Mouse (Mus musculus): ENCODE results near the gene Alg1. TPM values are rescaled to one million over a fixed set of nuclear protein-coding genes. Genes with fewer than 3 reads are reported as not detected.
A peak's percentile ranks its signal among the peaks of the same experiment; 100 is the strongest.

Gene Alg1
- polyA plus RNA-seq (2012; rRNA removed) = 59.0 and 66.7 TPM in 2 replicates
- polyA plus RNA-seq (2014; fragmentation: Nextera tagmentation; extraction: Ambion mirVana) = 34.8 and 36.0 TPM in 2 replicates

DNA sequence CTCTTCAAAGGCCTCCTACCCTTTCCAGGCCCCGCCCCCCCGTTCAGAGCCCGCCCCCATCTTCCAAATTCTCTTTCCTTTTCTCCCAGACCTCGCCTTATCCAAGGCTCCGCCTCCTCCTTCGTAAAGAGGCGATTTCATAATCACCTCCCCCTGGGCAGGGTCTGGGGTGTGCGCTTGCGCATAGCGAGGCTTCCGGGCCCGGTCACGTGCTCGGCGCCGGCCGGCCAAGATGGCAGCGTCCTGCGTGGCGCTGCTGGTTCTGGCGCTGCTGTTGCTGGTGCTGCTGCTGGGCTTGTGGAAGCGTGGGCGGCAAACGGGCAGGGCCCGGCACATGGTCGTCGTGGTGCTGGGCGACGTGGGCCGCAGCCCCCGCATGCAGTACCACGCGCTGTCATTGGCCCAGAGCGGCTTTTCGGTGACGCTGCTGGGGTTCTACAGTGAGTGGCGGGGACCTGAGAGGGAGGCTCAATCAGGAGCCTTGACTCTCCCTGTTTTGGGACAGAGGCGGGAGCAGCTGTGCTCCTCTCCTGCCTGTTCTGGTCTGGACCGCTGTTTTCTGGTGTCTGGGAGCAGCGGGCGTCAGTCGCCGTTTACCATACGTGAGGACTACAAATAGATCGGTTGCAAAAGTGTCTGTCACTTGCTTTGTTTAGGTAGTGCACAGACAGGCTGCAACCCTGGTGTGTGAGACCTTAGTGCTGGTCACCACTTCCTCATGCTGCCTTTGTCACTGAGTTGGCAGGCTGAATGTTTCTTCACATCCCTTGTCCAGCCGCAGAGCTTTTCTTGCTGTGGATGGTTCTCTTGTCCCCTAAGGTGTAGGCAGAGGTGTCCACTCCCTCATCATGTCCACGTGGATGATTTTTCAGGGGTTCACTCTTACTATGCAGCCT, at the start of gene Alg1:
TSS of gene Alg1 (plus strand) at position 204 of the 896 bp plus-strand sequence.
- peak within 1 kb of the TSS; percentile 74 for H3K4me2 ChIP-seq (replicated peaks; ENCODE audit: low read depth, low read length, severe bottlenecking)
- peak; percentile 94 for DNase-seq (ENCODE audit: low spot score)
- peak; percentile 99 for TF ChIP-seq POLR2A (IDR thresholded peaks at IDR 0.05; ENCODE audit: borderline replicate concordance, extremely low read depth, insufficient read depth, insufficient read length)
- peak; percentile 98 for ATAC-seq (ENCODE audit: low FRiP score, low read depth)
- H3K9me3 ChIP-seq (ENCODE audit: control insufficient read depth, low read length) = no peaks in the 10 kb centered on the region
- no peak within 1 kb of the TSS; the same call in 1 of the 2 replicates for H3K27ac ChIP-seq (replicated peaks; ENCODE audit: low read depth, low read length)
- peak within 1 kb of the TSS; percentile 71 for H3K9ac ChIP-seq (ENCODE audit: low read depth, low read length, severe bottlenecking)
- H3K27me3 ChIP-seq (ENCODE audit: control insufficient read depth, insufficient read depth, low read length) = no peaks in the 10 kb centered on the region
- peaks cover 7% of the 10 kb centered on the region for H3K4me1 ChIP-seq (ENCODE audit: control insufficient read depth, insufficient read depth, low read length)
- WGBS = 2% methylated on average over 46 of the region's 47 CpGs
- H3K36me3 ChIP-seq (ENCODE audit: control insufficient read depth, insufficient read depth, low read length) = peaks cover 11% of the 10 kb centered on the region; the same call in 1 of the 2 replicates
- H3K4me3 ChIP-seq (replicated peaks; ENCODE audit: low read length) = peak within 1 kb of the TSS; percentile 78

DNA sequence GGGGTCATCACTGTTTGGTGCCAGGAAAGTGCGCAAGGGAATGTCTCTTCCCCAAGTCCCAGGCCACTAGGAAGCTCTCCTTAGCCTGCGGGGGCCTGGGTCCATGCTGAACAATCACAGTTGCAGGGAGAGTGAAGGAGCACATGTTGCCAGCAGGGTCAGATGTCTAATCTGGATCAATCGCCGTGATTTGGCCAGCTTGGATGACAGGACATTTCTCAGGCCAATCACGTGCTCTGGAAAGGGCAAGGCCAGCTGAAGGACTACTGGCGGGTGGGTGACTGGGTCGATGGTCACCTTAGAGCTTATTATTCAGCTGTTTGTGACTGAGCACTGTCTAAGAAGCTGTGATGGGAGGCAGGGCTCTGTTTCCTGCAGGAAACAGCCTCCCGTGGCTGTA, 49.3 kb upstream of the Alg1 start:
- H3K4me1 ChIP-seq (ENCODE audit: control insufficient read depth, insufficient read depth, low read length) = no peaks in the 10 kb centered on the region
- H3K27ac ChIP-seq (replicated peaks; ENCODE audit: low read depth, low read length) = no peak overlapping the region
- no peak for DNase-seq (ENCODE audit: low spot score)
- no peaks in the 10 kb centered on the region for H3K36me3 ChIP-seq (ENCODE audit: control insufficient read depth, insufficient read depth, low read length)
- WGBS = 50% methylated on average over 8 of the region's 8 CpGs
- H3K4me2 ChIP-seq (replicated peaks; ENCODE audit: low read depth, low read length, severe bottlenecking) = no peak overlapping the region
- H3K9me3 ChIP-seq (ENCODE audit: control insufficient read depth, low read length) = no peaks in the 10 kb centered on the region
- no peak overlapping the region for H3K9ac ChIP-seq (ENCODE audit: low read depth, low read length, severe bottlenecking)
- no peak for TF ChIP-seq POLR2A (IDR thresholded peaks at IDR 0.05; ENCODE audit: borderline replicate concordance, extremely low read depth, insufficient read depth, insufficient read length)
- no peak for ATAC-seq (ENCODE audit: low FRiP score, low read depth)
- H3K27me3 ChIP-seq (ENCODE audit: control insufficient read depth, insufficient read depth, low read length) = no peaks in the 10 kb centered on the region
- H3K4me3 ChIP-seq (replicated peaks; ENCODE audit: low read length) = no peak overlapping the region

- Histone ChIP-seq H3K4me3 (replicated peaks; ENCODE audit: low read length) (no peak overlapping the region), H3K9me3 (ENCODE audit: control insufficient read depth, low read length) (no peaks in the 10 kb centered on the region), H3K27ac (replicated peaks; ENCODE audit: low read depth, low read length) (no peak overlapping the region), H3K36me3 (ENCODE audit: control insufficient read depth, insufficient read depth, low read length) (no peaks in the 10 kb centered on the region), H3K9ac (ENCODE audit: low read depth, low read length, severe bottlenecking) (no peak overlapping the region), H3K4me2 (replicated peaks; ENCODE audit: low read depth, low read length, severe bottlenecking) (no peak overlapping the region), H3K27me3 (ENCODE audit: control insufficient read depth, insufficient read depth, low read length) (no peaks in the 10 kb centered on the region), H3K4me1 (ENCODE audit: control insufficient read depth, insufficient read depth, low read length) (no peaks in the 10 kb centered on the region)
- no peak for TF ChIP-seq POLR2A (IDR thresholded peaks at IDR 0.05; ENCODE audit: borderline replicate concordance, extremely low read depth, insufficient read depth, insufficient read length)
- 78% methylated on average over 5 of the region's 5 CpGs for WGBS
- no peak for DNase-seq (ENCODE audit: low spot score)
- no peak for ATAC-seq (ENCODE audit: low FRiP score, low read depth)
Measured at GRCm38 (mm10) chr16:5184956-5185355, 48.5 kb upstream of the Alg1 start.

- TF ChIP-seq POLR2A (IDR thresholded peaks at IDR 0.05; ENCODE audit: borderline replicate concordance, extremely low read depth, insufficient read depth, insufficient read length) = no peak
- WGBS = 67% methylated on average over 7 of the region's 7 CpGs
- Histone ChIP-seq H3K36me3 (ENCODE audit: control insufficient read depth, insufficient read depth, low read length) (no peaks in the 10 kb centered on the region), H3K4me1 (ENCODE audit: control insufficient read depth, insufficient read depth, low read length) (no peaks in the 10 kb centered on the region), H3K4me2 (replicated peaks; ENCODE audit: low read depth, low read length, severe bottlenecking) (no peak overlapping the region), H3K9me3 (ENCODE audit: control insufficient read depth, low read length) (no peaks in the 10 kb centered on the region), H3K9ac (ENCODE audit: low read depth, low read length, severe bottlenecking) (no peak overlapping the region), H3K27me3 (ENCODE audit: control insufficient read depth, insufficient read depth, low read length) (no peaks in the 10 kb centered on the region), H3K27ac (replicated peaks; ENCODE audit: low read depth, low read length) (no peak overlapping the region), H3K4me3 (replicated peaks; ENCODE audit: low read length) (no peak overlapping the region)
- no peak for ATAC-seq (ENCODE audit: low FRiP score, low read depth)
- DNase-seq (ENCODE audit: low spot score) = no peak
Measured at GRCm38 (mm10) chr16:5185691-5186090, 47.7 kb upstream of the Alg1 start.

GRCm38 (mm10) chr16:5186234-5186633, 47.2 kb upstream of the Alg1 start:
- Histone ChIP-seq H3K27ac (replicated peaks; ENCODE audit: low read depth, low read length) (no peak overlapping the region), H3K4me1 (ENCODE audit: control insufficient read depth, insufficient read depth, low read length) (no peaks in the 10 kb centered on the region), H3K9me3 (ENCODE audit: control insufficient read depth, low read length) (no peaks in the 10 kb centered on the region), H3K27me3 (ENCODE audit: control insufficient read depth, insufficient read depth, low read length) (no peaks in the 10 kb centered on the region), H3K4me2 (replicated peaks; ENCODE audit: low read depth, low read length, severe bottlenecking) (no peak overlapping the region), H3K4me3 (replicated peaks; ENCODE audit: low read length) (no peak overlapping the region), H3K36me3 (ENCODE audit: control insufficient read depth, insufficient read depth, low read length) (no peaks in the 10 kb centered on the region), H3K9ac (ENCODE audit: low read depth, low read length, severe bottlenecking) (no peak overlapping the region)
- ATAC-seq (ENCODE audit: low FRiP score, low read depth) (no peak), DNase-seq (ENCODE audit: low spot score) (no peak)
- no peak for TF ChIP-seq POLR2A (IDR thresholded peaks at IDR 0.05; ENCODE audit: borderline replicate concordance, extremely low read depth, insufficient read depth, insufficient read length)
- 74% methylated on average over 7 of the region's 7 CpGs for WGBS
